Mouse (Mus musculus) thymus, postnatal 4 days (tissue): ENCODE results near the gene Chuk.

ENCODE experiments used
- DNase-seq: peaks from one replicate; pipeline ENCODE4 v3.0.0; 2021

The Chuk gene

DNA sequence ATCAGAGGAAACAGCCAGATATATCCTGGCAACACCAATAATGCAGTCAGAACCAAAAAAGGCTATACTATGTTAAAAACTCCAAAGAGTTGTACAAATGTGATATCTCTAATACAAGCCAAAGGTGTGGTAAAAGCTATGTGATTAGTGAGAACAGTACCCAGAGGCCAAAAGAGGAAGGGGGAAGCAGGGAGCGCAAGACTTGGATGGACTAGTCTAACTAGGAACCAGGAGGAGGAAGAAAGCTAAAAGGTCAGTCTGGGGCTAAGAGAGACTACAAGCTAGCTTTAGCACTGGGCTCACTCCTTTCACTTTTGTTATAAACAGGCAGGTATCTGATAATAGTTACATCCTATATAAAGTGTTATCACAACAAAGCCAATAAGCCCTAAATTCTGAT is 2.9 kb downstream of the Chuk start:
- no peak for DNase-seq

DNA sequence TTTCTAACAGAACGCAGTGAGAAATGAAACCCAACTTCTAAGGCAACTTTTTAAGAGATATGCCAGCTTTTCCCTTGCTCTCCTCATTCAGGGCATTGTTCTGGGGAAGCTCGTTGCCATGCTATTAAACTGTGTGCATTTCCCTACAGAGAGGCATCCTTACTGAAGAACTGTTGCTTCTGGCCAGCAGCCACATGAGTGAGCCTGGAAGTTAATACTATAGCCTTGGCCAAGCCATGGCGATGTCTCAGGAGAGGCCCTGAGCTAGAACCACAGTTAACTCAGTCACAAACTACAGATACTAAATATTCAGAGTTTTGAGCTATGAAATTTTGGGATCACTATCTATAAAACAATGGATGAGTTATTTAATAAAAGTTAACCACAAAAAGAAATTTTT is 4.3 kb downstream of the Chuk start:
- no peak for DNase-seq

DNA sequence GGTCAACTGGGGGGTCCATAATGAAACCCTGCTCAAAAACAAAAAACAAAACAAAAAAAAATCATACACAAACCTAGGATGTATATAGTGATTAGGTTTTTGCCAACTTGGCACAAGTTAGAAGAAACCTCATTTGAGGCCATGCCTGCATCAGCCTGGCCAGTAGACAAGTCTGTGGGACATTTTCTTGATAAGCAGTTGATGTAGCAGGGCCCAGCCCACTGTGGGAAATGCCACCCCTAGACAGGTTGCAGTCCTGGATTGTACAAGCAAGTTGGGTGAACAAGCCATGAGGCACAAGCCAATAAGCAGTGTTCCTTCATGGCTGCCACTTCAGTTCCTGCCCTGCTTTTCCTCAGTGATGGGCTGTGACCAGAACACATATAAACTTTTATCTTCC is 6.4 kb downstream of the Chuk start:
- DNase-seq, result no peak

DNA sequence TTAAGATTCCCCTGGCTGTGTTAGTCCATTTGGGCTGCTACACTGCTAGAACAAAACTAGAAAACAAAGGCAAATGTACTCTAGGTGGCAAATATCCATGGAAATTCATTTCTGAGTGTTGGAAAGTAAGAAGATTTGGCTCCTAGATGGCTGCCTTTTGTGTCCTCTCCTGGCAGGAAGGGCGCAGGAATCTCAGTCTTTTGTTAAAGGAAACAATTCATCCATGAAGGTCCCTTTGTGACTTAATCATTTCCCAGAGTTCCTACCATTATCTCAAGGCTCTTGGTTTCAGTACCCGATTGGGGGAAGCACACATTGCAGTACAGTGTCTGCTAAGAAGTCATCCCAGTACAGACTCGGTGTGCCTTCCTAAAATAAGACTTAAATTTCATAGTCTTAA is 21.0 kb downstream of the Chuk start:
- no peak for DNase-seq

DNA sequence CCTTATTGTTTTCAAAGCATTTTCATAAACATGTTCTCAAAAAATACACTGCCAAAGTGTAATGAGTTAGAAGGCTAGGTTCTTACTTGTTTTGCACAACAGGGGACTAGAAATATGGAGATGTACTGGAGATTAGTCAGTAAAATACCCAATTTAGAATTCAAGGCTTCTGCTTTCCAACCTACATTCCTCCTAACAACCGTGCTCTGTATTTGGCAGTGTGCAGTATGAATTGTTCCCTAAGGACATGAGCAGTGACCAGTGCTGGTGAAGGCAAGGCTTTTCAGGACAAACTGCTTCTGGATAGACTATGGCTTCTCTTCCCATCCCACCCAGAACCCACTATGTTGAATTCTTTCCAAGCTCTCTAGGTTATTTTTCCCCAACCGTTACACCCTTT is 26.4 kb downstream of the Chuk start:
- no peak for DNase-seq

DNA sequence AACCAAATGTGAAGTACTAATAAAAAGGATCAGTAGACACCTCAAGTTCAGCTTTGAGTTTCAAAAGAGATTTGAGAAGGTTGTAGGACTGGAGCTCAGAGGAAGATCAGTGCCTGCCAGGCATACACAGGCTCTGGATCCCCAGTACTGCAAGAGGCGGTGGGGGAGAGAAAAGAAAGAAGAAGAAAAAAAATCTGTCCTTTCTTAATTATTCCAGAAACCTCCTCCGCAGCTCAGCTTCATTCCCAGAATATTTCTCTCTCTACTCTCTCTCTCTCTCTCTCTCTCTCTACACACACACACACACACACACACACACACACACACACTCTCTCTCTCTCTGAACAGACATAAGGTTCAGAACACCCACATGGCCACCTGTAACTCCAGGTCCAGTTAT is 27.3 kb downstream of the Chuk start:
- no peak for DNase-seq

DNA sequence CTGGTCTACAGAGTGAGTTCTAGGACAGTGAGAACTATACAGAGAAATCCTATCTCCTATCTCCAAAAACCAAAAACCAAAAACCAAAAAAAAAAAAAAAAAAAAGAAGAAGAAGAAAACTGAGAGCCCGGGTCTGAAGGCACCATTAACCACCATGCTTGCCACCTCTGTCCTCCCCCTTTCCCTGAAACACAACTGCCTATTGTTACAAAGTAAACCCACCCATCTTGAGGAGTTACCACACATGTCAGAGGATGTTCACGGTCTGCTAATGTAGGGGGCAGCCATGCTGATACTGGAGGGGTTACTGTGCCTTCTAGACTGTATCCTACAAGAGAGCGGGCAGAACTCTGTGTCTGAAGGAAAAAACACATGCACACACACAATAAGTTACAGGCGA is 30.3 kb downstream of the Chuk start:
- no peak for DNase-seq

DNA sequence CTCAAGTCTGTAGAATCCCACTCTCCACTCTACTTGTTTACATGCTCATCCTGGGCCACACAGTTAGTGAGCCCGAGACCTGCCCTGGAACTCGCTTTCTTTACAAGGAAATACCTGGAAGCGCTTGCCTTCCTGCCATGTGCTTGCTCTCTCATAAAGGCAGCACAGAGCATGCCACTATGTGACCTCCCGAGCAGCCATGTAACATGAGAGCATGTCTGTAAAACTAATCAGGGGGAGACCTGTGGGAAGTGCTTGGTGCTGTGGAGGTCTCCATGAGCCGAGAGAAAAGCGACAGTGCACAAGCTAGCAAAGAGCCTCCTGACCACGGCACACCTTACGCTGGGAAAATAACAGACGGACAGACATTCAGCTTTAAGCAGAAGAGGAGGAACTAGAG is 30.8 kb downstream of the Chuk start:
- no peak for DNase-seq

DNA sequence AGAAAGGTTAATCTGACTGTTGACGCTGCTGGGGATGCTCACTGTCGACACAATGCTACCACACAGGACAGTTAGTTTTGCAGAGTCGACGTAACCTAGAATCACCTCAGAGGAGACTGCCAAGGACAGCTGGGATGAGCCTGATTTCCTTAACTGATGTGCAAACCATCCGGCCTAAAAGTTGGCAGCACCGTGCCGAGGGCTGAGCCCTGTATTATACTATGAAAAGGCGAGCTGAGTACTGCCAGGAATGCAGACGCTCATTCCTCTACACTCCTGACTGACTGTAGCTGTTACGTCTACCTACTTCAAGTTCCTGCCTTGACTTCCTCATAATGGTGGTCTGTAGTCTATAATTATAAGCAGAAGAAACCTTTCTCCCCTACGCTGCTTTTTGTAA is 32.3 kb downstream of the Chuk start:
- DNase-seq, result no peak

DNA sequence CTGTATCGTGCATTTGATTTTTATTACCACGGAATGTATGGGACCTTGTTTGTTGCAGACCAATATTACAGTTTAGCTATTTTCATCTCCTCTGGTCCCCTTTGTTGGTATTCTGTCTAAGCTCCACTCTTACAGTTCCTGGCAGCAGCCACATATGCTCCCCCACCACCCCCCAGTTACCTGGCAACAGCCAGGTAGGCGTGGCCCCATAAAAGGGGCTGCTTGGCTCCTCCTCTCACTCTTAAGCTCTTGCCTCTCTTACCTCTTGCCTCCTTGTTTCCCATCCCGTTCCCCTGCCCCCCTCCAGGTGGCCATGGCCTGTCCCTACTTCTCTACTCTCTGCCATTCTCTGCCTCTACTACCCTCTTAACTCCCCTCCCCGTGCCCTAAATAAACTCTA is 36.1 kb downstream of the Chuk start:
- DNase-seq, result peak; percentile 9

DNA sequence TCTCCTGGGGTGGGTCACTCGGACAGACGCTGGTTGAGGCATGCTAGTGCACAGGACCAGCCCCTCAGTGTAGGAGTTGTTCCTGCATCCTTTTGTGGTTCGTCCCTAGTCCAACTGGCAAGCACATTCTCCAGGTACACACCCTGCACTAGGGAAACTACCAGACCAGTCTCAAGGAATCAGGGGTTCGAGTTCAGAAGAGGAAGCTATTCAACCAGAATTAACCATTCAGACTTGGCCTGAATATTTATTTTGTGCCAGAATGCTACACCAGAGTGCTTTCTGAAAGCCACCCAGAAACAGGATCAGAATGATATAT is 37.4 kb downstream of the Chuk start:
- no peak for DNase-seq

DNA sequence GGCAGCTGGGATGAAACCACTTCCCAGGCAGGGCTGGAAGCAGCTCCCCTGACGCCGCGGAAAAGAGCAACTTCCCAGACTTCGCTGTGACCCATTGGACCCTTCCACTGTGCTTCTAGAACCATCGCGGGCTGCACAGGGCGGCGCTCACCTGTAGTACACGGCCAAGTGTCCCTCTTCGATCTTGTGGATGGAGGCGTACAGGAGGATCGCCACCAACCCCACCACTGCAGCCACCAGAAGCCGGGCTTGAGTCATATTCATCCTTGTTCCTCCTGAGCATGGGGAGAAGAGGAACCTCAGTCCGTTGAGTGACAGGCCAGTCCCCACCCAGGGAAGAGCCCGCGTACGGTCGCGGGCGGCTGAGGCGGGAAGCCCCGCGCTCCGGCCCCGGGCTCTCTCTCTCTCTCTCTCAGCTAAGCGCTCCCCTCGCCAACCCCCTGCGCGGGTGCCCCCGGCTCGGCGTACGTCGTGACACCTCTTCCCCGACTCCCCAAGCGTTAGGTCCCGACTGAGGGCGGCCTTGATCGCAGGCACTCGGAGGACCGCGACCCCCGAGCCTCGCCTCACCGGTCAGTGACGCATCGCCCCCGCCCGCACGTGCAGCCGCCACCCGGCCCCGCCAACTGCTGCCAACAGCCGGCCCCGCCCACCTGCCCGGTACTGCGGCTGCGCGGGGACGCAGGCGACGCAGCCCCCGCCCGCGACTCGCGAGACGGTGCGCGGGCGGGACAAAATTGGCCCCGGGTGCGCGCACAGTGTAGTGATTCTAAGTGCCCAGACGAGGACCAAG is 38.0 kb downstream of the Chuk start, which contains the start of gene Erlin1:
Gene Erlin1, minus strand, starts transcription at position 665 of the 793 bp plus-strand sequence.
- DNase-seq, result peak; percentile 96

DNA sequence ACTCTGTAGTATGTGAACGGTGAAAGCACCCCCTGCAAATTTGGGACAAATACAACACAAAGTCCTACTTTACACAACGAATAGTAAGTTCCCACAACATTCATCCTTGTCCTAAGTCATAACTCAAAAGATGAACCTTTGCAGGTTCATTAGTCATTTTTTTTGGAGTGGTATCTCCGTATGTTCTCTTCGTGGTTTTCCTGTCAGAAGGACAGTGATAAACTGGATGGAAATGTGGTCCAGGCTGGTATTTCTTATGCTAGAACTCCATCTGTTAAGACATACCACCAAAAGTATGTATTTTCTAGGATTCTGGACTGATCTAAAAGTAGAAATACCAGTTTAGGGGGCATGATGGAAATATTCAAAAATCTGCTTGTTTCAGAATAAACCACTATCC is 39.0 kb downstream of the Chuk start:
- DNase-seq, result no peak

DNA sequence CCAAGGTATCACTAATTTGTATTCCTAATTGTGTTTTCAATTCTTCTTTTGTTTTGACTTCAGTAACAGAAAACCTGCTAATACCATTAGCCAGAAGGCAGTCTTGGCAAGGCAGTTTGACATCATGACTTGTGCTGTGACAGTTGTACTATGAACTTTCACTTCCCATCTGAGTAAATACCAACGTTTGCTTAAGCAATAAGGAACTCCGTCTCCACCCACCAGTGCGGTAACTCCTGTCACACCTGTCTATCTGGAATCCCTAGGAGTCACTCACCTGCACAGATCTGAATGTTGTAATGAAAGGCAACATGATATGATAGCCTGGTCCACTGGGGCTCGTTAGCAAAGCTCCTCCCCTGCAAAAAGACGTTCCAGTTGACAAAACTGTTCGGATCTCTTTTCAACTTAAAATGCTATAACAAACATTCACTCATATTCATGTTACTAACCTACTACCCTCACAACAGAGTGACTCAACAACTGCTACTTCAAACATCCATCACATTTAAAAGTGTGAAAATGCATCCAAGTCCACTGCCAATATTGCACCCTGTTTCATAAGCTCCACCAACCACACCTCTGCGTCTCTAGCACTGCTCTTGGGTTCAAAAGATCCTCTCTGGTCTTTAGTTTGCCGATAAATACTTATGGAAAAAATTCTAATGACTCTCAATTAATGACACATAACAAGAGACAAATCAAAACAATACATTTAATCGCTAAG is 39.8 kb downstream of the Chuk start:
- DNase-seq, result no peak

DNA sequence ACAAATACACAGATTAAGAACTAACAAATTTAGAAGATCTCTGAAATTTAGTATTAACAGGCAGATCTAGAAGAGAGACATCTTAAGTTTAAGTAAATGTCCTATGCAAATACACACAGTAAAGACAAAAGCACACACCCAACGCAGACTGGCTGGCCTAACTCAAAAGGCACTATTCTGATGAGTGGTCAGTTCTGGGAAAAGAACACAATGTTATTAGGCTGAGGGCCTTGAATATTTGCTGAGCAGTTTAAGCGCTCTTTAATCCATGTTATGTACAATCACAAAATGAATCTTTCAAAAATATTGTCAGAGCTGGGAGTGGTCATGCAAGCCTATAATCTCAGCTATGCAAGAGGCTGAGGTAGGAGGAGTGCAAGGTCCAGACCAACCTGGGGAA is 42.5 kb downstream of the Chuk start:
- DNase-seq, result no peak

DNA sequence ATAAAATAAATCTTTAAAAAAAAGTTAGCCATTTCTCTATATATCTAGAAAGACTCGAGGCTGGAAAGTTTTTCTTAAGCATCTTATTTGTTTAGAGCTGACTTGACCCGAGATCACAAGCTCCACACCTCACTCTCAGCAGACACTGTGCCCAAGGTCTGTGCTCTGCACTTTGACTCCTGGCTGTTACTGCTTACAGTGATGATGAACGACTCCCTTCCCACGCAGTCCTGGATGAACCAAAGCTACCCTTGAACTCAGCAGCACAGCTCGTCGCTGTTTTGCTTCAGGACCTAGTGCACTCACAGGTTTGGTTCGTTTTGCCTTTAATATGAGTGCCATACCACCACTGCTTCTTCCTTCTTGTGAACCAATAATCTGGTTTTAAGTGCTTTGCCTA is 43.5 kb downstream of the Chuk start:
- DNase-seq, result no peak

DNA sequence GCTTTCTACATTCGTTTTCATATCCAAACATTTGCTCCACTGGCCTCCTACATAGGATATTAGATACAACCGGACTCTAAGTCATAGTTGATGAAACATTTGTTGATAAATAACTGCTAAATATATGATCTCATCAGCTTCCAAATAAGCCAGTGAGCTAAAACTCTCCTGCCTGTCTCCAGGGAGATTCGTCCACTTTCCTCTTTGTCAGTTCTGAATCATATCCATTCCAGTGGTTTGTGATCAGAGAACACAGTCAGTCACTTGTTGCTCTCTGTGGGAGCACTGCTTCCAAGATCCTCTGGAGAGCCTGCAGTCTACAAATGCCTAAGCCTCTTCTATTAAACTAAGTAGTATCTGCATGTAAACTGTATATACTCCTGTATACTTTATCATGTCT is 47.1 kb downstream of the Chuk start:
- no peak for DNase-seq

DNA sequence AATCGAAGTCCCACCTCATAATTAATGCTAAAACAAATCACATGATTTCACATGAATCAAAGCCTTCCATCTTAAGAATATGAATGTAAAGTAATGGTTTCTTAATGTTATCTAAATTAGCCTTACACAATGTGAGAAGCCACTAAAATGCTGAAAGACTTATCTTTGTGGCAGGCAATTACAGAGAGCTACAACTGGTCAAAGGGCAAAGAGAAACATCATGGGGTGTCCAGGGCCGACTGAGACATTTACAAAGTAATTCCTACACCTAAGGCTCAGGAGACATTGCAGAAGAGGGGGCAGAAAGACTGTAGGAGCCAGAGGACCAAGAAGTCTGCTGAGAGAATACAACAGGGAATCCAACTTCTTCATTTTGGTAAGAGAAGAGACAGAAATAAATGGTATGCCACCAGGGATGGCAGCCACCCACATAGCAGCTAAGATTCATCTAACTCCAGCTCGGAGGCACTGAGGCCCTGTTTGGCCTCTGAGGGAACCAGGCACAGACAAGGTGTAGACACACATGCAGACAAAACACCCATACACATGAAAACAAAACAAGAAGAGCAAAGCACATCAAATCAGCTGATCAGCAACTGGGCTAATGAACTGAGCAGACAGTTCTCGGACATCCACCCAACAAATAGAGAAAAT is 52.0 kb downstream of the Chuk start:
- DNase-seq, result no peak

DNA sequence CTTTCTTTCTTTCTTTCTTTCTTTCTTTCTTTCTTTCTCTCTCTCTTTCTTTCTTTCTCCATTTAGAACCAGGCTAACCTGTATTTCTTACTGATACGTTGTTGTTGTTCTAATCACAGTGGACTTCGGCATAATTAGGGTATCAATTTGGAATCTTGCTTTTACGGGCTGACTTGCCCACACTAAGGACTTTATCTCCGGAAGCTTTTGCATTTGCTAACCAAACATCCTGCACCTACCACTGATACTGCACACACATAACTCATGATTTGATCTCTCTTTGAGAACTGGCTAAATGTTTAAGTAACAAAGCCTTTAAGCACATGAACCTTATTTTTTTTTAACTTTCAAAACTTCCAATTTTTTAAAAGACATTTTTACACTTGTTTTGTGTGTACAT is 56.9 kb downstream of the Chuk start:
- DNase-seq, result no peak

DNA sequence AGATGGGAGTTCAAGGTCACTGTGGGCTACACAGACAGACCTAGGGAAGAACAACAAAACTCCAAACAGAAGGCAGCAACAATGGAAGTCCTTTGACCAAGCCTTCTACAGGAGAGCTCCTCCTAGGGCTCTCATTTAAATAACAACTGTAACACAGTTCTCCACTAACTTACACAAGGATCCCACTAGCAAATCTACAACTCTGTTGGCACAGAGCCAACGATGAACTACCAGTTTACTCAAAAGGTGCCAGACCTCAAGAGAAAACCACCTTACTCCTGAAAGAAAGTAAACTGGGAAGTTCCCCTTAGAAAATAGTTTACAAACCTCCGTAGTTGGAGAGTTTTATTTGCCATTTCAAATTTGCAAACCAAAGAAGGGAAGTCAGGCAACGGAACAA is 58.0 kb downstream of the Chuk start:
- no peak for DNase-seq

DNA sequence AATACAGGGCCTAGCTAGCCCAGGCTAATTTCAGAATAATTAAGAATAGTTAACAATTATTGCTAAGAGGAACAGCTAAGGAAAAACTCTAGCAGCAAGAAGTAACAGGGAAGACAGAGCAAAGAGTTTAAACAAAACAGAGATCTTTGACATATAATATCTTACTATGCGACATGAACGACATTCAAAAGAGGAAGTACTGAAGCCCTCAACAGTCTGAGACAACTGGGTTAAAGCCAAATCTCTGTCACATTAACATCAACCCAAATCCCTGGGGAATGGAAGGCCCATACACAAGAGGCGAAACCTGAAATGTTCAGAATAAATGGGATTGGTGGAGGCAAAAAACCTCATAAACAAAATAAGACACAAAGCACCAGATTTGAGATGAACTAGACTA is 61.4 kb downstream of the Chuk start:
- no peak for DNase-seq

DNA sequence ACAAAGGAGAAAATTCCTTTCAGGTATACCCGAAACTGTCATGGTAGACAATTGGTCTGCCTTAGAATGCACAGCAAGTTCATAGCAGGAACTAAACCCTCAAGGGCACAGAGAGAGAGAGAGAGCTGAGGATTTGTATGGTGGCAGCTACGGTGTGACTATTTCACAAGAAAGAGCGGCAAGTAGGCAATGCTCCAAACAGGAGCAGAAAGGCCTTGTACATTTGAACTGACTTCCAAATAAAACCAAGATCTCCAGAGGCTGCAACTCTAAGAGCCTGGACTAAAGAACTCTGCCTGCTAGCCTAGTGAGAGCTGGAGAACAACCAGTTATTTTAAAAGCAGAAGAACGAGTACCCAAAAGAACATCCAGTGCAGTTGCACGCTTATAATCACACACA is 65.2 kb downstream of the Chuk start:
- no peak for DNase-seq

DNA sequence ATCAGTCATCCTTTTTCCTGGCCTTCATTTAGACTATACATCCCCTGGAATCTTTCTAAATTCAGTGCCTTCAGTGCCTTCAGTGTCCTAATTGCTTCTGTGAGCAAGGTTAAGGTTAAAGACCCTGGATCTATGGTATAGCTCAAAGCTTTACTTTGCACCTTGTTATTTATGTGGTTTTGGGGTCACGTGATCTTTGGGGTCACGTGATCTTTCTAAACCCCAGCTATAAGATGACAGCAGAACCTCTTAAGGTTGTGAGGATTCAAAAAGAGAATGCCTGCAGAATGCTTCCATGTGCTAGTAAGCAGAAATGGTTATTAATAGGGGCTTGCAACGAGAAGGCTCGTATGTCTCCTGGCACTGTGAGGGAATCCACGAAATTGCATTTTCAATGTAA is 73.9 kb downstream of the Chuk start:
- DNase-seq, result no peak

DNA sequence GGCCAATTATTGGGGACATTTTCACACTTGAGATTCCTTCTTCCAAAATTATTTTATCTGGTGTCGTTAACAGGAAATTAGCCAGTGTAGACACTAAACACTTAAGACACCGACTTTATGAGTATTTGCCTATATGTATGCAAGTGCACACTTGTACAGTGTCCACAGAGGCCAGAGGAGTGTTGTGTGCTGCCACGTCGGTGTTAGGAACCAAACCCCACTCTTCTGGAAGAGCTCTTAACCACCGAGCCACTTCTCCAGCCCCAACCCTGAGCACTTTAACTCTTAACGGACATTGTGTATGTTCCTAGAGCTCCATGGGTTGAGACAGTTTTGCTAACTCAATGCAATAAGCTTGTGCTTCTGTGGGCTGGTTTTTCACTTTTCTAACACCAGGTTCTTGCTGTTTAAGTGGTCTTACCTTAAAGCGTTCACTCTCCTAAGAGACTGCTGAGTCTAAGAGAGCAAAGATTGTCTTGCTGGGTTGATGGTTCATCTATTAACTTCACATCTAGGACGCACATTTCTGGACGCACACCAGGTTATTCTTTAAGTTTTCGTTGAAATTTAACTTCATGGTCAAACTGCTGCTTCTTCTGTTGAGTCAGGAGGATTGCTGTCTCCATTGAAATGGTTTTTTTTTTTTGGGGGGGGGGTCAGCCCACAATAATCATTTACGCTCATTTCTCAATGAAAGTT is 75.1 kb downstream of the Chuk start:
- DNase-seq, result no peak
